Mouse (Mus musculus): ENCODE data around the gene Iqcn.

The Iqcn gene

GRCm38 (mm10) chr8:70699834-70700554, 3.3 kb upstream of the Iqcn start:
- DNase-seq (ENCODE audit: extremely low read depth, low read depth), result no peak

DNA sequence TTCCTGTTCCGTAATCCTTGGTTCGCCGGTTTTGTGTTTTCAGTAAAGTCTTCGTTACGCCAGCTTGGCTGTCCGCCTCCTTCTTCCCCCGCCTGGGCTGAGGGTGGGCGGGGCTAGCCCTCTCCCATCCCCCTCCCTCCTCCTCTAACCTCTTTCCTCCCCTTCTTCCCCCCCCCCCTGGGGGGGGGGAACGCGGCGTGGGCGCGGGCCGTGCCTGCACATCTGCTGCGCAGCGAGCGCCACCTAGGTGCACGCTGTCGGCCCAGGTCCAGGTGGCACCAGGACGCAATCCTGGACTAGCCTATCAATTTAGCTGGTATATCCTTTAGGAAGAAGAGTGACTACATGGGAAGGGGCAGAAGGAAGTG, 2.7 kb upstream of the Iqcn start:
- DNase-seq (ENCODE audit: extremely low read depth, low read depth), result no peak

GRCm38 (mm10) chr8:70701048-70701981, 1.9 kb upstream of the Iqcn start:
- no peak for DNase-seq (ENCODE audit: extremely low read depth, low read depth)

DNA sequence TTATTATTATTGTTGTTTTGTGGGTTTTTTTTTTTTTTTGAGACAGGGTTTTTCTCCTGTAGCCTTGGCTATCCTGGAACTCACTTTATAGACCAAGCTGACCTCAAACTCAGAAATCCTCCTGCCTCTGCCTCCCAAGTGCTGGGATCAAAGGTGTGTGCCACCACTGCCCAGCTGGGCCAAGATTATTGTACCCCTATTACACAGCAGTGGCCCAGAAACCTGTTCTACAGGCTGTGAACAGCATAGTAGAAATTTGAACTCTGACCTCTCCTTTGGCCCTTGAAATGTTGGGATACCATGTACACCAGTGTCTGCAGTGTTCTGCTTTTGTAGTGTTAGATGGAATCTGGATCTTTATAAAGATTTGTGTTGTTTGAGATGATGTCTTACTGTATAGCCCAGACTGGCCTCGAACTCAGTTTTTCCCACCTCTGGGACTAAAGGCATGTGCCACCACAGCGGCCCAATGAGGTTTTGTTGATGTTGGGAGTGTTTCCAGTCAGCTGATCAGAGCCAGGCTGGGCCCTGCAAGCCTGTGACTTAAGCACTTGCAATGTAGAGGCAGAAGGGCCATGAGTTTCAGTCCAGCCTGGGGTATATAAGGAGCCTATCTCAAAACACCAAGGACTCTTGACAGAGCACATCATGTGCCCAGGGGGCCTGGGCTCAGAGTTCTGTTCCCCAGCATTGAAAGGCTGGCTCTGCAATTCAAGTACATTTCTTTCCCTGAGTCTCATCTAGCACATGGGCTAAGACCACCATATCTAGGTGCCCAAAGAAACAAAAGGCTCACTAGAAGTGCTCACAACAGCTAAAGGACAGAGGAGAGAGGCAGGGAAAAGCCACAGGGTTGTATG, 1.0 kb upstream of the Iqcn start:
- no peak for DNase-seq (ENCODE audit: extremely low read depth, low read depth)

GRCm38 (mm10) chr8:70702842-70703182, 445 bp upstream of the Iqcn start:
- no peak for DNase-seq (ENCODE audit: extremely low read depth, low read depth)

DNA sequence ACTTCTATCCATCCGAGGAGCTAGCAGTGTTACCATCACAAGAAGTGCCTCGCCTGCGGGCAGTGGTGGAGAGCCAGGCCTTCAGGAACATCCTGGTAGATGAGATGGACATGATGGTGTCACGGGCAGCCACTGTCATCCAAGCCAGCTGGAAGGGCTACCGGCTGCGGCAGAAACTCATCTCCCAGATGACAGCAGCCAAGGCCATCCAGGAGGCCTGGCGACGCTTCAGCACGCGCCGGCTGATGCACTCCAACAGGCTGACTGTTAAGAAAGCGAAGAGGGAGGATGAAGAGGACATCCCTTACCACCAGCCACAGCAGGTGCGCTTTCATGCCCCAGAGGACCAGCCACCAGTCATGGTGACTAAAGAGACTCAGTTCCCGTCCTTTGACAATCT, 5.0 kb downstream of the Iqcn start:
- DNase-seq (ENCODE audit: extremely low read depth, low read depth), result no peak

DNA sequence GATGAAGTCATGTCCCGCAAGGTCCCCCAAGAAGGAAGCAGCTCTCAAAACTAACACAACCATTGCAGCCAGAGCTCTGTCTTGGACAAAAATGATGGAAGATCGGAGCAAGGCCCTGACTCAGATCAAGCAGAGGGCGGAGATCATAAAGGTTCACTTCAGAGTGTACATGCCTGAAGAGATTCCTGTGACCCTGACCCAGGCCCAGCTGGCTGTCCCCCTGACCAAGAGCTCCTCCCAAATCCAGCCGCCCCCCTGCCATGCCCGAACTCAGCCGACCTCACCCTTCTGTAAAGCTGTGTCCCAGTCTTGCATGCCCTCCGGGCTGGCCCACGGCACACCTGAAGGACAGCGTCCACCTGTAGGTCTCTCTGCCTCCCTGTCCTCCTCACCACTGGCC, 6.5 kb downstream of the Iqcn start:
- no peak for DNase-seq (ENCODE audit: extremely low read depth, low read depth)

DNA sequence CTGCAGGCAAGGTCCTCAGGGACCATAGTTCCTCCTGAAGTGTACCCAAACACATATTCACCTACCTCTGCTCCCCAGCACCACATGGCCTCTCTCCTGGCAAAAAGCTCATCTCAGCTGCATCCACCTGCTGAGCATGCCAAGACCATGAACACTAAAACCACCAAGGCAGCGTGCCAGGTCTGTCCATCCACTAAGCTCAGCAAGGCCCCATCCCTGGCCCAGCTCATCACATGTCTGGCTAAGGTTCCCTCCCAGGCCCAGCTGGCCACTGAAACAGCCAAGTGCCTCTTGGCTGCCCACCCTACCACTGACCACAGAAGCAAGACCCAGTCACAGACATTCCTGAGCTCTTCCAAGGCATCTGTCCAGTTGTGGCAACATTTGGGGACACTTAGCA, 7.0 kb downstream of the Iqcn start:
- DNase-seq (ENCODE audit: extremely low read depth, low read depth), result no peak

- no peak for DNase-seq (ENCODE audit: extremely low read depth, low read depth)
Measured at GRCm38 (mm10) chr8:70711041-70711440, 7.8 kb downstream of the Iqcn start.

DNA sequence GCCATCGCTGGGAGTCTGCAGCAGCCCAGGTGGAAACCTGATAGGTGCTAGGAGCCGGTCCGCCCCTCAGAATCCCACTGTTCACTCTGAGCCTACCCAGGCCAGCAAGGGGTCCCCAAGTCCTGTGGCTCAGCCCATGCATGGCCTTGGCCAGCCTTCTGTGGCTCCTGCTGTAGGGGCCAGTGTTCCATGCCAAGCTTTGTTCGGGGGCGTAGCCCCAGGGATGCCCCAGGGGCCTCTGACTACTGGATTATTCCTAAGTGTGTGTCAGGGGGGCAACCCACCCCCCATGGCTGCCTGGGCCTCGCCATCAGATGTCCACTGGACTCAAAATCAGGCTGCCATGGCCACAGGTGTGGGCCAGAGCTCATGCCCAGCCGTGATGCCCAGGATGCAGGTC, 10.7 kb downstream of the Iqcn start:
- no peak for DNase-seq (ENCODE audit: extremely low read depth, low read depth)

DNA sequence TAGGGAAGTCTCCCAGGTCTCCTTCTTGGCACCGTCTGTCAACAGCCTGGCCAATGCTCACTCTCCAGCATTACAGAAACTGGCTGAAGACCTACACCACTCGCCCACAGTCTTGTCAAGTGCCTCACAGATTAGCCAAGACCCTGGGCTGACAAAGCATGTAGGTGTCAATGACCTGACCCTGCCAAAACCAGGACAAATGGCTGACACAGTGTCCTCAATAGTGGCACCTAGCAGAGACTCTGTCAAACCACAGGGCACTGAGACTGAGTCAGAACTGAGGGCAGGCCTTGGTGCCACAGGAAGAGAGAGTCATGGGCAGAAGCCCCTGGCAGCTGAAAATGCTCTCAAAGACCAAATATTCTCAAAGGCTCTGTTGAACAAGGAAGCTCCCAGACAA, 11.8 kb downstream of the Iqcn start:
- DNase-seq (ENCODE audit: extremely low read depth, low read depth), result no peak

DNA sequence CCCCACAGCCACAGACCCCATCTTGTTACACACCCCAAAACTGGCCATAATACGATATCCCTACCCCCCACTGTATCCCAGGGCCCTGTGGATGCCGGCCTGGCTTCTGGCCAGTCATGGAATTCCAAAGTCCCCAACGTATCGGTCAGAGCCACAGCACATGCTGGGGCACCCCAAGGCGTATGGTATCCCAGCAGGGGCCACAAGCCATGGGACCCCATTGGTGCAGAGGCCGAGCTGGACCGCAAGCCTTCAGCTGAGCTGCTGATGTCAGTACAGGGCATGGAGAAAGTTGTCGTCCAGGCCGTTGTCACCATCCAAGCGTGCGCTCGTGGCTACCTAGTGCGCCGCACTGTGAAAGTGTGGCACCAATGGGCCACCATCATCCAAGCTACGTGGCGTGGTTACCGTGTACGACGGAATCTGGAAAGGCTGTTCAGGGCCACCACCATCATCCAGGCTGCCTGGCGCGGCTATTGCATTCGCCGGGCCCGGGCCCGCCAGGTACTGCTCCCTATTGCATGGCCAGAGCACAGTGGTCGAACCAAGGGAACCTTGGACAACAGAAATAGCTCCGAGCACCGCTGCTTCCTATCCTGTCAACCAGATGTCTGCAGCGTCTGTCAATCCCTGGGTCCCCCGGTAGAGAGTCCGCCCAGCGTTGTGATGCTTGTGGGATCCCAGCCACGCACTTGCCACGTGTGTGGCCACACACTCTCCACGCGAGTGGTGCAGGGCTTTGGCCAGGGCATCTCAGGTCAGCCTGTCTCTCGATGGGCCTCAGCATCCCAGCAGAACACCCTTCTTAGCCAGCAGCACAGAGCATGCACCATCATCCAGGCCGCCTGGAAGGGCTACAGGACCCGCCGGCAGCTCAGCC, 13.5 kb downstream of the Iqcn start:
- DNase-seq (ENCODE audit: extremely low read depth, low read depth), result no peak

DNA sequence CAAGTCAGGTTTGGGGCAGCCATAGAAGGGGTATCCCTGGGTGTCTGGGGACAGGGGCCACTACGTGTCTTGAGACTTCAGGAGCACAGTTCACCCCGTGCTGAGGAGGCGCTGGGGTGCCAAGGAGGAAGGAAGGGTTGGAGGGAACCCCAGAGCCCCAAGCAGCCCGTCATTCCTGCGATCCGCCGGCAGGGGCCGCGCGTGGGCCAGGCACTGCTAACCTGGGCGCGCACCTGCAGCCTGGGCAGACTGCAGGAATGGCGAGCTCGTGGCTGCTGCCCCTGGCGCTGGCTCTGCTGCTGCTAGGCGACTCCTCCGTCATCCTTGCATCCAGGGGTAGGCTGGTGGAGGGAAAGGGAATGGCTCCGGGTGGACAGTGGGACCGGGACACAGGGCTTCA, 15.0 kb downstream of the Iqcn start, which contains the start of gene Gm3336:
Gm3336 (plus strand) TSS at position 247 of the 400 bp plus-strand sequence.
- no peak for DNase-seq (ENCODE audit: extremely low read depth, low read depth)

DNA sequence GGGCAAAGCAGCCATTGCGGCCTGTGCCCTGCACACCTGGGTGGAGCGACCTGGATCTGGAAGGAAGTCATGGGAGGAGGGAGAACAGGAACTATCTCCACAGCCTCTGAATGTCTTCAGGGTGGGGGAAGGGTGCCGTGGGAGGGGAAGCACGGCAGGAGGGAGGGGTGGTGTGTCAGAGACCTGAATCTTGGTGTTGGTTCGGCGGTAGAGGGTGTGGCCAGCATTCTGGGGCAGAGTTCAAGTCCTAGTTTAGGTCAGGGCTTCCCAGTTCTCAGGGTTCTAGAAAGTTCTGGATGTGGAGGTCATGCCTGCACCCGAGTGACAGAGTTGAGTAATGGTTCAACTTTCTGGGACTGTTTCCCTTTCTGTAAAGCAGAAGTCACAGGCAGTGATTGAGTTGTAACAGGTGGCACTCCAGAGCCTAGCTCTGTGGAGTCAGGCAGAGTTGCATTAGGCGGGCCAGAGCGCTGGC, 16.6 kb downstream of the Iqcn start:
- DNase-seq (ENCODE audit: extremely low read depth, low read depth), result no peak

- DNase-seq (ENCODE audit: extremely low read depth, low read depth), result peak; percentile 59
Measured at GRCm38 (mm10) chr8:70720739-70721138, 17.5 kb downstream of the Iqcn start.

GRCm38 (mm10) chr8:70721601-70722000, 18.3 kb downstream of the Iqcn start:
- DNase-seq (ENCODE audit: extremely low read depth, low read depth), result no peak

- DNase-seq (ENCODE audit: extremely low read depth, low read depth), result no peak
Measured at GRCm38 (mm10) chr8:70723486-70724210, 20.4 kb downstream of the Iqcn start, which contains the start of gene Pde4c. Gene Pde4c, plus strand, starts transcription at chr8:70723720.

DNA sequence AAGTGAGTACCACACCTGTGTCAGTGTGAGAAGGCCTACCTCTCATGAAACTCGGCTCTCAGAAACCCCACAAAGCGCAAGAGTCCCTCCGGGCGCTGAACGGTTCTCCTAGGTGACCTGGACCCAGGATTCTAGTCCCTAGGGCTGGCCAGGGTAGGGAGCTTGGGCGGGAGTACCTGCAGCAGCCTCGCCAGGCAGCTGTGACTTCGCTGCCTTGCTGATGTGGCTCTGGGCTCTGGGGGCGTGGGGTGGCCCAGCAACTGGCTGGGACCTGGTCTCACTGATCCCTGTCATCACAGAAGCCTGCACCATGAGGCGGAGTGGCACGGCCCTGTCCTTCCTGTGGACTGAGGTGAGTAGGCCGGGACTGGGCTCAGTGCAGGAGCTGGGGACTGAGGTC, 21.0 kb downstream of the Iqcn start:
- no peak for DNase-seq (ENCODE audit: extremely low read depth, low read depth)

DNA sequence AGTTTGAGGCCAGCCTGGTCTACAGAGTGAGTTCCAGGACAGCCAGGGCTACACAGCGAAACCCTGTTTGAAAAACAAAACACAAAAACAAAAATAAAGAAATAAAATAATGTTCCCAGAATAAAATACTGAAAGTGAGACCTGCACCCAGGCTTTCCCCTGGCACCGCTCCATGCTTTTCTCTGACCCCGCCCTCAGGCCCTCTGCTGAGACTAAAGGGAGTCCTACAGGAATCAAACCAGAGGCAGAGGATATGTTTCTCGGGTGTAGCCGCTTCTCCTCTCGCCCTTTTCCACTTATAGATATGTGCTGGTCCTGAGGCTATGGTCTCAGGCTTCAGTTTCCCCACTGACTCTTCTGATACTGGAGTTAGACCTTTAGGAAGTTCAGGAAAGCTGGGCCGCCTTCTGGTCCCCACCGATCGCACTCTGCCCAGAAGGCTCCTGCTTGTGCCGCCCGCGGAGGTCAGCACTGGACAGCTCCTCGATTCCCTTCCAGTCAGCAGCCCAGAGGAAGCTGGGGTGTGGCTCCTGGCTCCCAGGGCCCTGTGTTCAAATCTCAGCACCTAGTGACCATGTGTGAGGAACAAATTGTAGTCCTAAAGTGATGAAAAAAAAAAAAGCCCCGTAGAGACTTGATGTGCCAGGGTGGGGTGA, 22.7 kb downstream of the Iqcn start:
- DNase-seq (ENCODE audit: extremely low read depth, low read depth), result no peak

Data from MEL-GATA-1-ER (cell line).